Mouse (Mus musculus) liver, adult 2 months (tissue): ENCODE measurements at regions not wholly inside any gene's neighbourhood (a gene's known extent, or its start where the extent isn't known, plus 50 kb on each side); places are given as distances from the start of the nearest gene placed in this dataset.

Experiments
- CTCF ChIP-seq: fragments of 200-500 bp; IDR thresholded peaks from 2 replicates; pipeline ENCODE4 v1.5.1; 2011; ENCODE audit warnings: low read depth, low read length, control low read depth
- POLR2A ChIP-seq: fragments of 200-500 bp; IDR thresholded peaks from 2 replicates; pipeline ENCODE4 v1.6.1; 2011; ENCODE audit warnings: low read length, control low read depth; ENCODE audit not compliant: insufficient read depth; ENCODE audit errors: extremely low read depth

- no peak for TF ChIP-seq CTCF
- no peak for TF ChIP-seq POLR2A
These were observed 221.1 kb downstream of the 4933402N22Rik start for GRCm38 (mm10) chr5:12138961-12139360.
